Mouse (Mus musculus): Measurements from ENCODE around the gene Coa5.

Gene Coa5

DNA sequence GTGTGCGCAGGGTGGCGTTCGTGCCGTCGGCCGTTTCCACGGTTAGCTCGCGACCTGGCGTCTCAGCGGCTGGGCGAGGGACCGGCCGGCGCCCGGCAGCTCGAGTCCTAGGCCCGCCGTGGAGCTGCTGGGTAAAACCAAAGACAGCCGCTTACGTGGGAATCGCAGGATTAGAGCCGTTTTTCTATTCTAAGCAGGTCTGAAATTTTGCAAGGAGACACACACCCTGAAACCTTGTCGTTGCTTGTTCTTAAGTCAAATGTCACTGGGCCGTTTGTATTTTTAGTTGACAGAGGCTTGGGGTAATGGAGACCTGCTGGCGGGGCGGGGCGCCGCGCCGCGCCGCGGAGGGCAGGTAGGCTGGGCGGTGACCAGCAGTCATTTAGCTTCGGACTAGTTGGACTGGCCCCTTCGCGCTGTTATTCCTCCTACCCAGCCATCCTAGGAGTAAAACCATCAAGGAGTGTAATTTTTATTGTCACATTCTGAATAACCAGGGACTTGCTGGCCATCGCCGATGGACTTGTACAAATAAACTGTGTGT lies 466 bp upstream of the Coa5 start:
- DNase-seq (ENCODE audit: low spot score in 2 of 2), result no peak

DNA sequence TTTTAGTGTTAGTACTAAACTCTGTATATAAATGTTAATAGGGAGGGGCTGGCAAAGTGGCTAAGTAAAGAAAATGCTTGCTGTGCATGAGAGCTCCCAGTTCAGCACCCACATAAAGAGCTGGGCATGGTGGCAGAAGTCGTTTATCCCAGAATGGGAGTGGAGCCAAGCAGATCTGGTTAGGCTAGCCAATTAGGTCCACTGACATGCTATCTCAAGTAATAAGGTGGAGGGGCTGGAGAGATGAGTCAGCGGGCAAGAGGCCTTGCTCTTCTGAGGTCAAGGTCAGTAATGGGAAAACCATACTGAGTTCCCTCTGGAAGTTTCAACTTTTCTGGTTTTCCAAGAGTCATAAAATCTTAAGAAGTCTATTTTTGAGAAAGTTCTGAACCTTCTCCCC lies 992 bp downstream of the Coa5 start:
- no peak for DNase-seq (ENCODE audit: low spot score in 2 of 2)

DNA sequence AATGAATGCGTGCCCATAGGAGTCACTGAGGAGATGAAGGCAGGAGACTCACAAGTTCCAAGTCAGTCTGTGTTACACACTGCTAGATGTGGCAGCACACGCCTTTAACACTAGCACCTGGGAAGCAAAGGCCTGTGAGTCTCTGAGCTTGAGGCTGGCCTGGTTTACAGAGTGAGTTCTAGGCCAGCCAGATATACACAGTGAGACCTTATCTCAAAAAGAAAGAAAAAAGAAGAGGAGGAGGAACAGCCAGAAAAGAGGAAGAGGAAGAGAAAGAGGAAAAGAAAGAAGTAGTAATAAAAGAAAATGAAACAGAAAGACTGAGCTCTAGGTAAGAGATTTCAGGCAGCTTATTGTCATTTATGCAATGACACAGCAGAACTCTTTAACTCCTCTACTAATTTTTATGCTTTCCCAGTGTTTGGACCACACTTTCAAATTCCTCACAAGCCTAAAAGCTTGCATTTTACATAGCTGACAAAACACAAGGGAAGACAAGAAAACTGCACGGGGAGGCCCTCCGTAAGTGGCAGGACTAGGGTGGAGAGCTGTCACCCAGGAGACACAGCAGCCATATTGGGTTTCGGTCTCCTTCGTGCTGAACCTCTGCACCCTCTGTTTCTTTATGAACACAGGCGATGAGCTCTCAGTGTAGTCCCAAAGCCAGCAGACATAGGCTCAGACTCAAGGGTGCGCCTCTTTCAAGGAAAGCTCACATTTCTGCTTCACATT lies 2.6 kb downstream of the Coa5 start:
- DNase-seq (ENCODE audit: low spot score in 2 of 2), result no peak

DNA sequence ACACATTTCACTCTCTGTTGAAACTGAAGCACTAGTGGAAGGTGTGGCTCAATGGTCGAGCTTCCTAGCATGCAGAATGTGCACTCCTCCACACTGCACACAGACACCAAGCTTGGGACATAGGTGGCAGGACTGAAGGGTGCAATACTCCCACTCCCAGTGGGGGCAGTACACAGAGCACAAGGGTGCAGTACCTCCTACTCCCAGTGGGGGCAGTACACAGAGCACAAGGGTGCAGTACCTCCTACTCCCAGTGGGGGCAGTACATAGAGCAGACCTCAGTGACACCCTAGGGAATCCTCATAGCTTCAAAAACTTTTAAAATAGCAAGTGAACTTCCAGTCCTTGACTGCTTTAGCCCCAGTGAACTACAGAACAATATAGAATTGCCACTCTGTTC lies 10.5 kb downstream of the Coa5 start:
- DNase-seq (ENCODE audit: low spot score in 2 of 2), result peak in 1 of 2 experiments; percentile 30

DNA sequence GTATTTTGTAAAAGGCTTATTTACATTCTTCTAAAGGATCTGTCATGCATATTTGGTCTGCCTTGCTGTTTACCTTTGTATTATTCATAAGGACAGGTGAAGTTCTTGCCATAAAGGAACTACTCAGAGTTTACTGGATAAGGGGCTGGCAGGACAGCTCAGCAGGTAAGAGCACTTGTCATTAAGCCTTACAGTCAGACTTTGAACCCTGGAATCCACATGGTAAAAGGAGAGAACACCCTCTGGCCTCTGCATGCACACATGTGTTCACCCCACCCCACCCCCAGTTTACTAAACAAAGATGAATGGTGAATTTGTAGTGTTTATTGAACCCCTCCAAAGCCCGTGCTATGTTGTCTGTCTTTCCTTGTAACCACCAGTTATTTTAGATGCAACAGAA lies 14.5 kb downstream of the Coa5 start:
- DNase-seq (ENCODE audit: low spot score in 2 of 2), result no peak

DNA sequence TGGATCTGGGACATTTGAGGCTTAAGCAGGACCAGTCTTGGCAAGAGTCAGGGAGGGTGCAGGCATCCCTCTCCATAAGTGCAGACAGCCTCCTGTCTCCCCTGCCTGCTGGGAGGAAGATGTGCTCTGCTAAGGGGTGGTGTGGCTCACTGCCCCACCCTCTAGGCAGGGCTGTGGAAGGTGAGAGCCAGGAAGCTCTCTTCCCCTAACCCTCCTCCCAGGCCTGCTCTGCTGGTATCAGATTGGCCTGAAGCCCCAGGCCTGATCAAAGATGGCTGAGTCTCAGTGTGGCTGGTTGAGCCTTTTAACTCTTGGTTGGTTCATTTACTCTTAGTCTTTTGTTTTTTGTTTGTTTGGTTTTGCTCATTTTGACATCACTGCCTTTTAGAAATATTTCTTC lies 20.3 kb downstream of the Coa5 start:
- DNase-seq (ENCODE audit: low spot score in 2 of 2), result no peak

DNA sequence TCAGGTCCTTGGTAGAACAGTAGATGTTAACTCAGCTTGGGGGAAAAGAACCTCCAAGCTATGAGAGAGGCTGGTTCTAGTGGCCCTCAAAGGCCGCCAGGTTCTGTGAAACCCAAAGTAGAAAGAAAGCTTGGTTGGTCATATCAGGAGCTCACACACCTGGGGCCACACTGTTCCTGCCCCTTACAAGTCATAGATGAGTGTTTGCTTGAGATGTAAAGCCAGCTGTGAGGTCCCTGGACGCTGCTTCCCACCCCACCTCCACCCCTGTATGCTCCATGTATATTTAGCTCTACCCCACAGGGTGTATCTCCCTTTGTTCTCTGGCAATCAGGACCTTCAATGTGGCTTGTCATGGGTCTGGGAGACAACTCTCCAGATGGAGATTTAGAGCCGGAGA lies 21.2 kb downstream of the Coa5 start:
- DNase-seq (ENCODE audit: low spot score in 2 of 2), result no peak

DNA sequence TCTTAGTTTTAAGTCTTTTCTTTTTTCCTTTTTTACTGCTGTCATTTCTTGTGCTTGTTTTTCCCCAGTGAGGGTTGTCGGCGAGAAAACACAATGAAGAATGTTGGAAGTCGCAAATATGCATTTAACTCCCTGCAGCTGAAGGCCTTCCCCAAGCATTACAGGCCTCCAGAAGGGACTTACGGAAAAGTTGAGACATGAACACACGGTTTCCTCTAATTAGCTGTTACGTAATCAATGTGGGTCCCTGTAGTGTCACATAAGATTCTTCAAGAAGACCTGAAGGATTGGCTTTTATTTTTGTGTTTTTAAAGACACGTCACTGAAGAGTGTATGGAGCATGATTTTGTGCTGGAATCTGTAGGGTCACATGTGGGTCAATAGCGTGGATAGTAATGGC lies 21.8 kb downstream of the Coa5 start:
- DNase-seq (ENCODE audit: low spot score in 2 of 2), result no peak

DNA sequence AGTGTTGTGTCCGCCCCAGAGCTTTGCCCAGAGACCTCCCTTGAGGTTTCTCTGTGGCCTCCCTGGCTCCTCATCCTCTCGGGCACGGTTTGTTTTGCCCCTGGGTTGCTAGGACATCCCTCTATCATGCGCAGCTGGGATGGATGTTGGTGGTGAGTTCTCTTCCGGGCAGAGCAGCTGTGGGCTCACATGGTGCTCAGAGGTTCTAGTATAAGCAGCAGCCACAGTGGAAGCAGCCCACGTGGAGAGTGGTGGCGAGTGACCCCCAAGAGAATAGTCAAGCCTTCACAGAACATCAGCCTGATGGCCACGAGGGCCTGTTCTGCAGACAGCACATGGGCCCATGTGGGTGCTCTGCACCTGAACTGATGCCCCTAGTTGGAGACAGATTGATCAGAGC lies 22.7 kb downstream of the Coa5 start:
- DNase-seq (ENCODE audit: low spot score in 2 of 2), result no peak

DNA sequence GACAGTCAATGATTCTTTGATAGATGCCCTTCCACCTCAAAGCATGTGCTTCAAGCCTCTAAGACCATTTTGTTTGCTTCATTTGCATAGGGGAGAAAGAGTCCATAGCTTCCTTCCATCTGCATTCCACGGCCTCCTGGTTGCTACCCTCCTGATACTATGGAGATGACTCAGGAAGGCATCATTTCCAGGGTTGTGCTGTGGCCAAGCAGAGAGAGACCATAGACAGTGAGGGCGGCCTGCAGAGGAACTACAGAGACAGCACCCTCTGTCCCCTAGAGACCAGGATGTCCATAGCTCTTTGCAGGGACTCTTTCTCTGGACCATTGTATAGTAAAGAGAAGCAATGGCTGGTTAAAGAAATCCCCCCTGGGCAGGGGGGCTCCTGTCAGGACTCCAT lies 24.8 kb downstream of the Coa5 start:
- DNase-seq (ENCODE audit: low spot score in 2 of 2), result no peak

DNA sequence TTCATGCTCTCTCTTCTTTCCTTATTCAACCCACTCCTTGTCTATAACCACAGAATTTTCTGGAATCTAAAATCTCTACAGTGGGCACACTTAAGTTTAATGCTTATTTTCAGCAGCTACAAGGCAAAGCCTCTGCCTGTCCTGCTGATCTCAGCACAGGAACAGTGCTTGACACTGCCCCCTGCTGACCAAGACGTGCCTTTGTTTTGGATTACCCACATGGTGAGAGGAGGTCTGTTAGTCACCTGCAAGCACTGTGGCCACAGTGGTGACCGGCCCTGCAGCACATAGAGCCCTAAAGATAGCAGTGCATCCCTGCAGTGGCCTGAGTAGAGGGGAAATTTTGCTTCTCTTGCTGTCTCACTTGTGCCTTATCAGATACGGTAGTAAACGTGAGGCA lies 28.2 kb downstream of the Coa5 start:
- DNase-seq (ENCODE audit: low spot score in 2 of 2), result peak in 1 of 2 experiments; percentile 42

DNA sequence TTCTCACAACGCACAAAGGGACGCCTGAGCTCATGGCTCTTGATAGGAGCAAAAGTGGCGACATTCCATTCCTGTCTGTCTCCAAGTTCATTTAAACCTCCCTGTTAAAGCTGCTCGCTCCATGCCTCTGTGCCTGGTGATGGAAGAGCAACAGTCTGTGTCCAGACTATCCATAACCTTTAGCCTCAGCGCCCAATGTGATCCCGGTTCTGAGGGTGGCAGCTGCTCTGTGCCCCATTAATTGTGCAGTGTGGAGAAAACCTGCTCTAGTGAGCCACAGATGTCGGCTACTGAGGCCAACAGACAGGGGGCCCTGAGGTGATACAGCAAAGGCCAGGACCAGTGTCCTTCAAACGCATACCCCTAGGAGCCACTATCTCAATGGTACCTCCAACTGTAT lies 30.2 kb downstream of the Coa5 start:
- no peak for DNase-seq (ENCODE audit: low spot score in 2 of 2)

DNA sequence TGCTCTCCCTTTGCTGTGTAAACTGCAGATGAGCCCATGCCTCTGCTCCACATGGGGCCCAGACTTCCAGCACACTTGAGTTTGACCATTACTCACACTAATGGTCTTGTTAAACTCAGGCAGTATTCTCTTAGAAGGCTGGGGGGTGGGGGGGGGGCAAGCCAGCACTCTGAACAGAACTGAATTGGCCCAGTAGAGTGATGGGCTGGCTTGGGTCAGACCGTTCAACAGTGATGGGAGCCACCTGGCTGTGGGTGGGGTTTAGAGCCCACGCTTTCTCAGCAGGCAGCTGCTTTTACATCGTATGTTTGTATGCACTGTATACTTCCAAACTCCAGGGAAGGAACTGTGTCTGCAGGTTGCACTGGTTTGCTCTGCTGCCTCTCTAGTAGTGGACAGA lies 30.9 kb downstream of the Coa5 start:
- DNase-seq (ENCODE audit: low spot score in 2 of 2), result no peak

DNA sequence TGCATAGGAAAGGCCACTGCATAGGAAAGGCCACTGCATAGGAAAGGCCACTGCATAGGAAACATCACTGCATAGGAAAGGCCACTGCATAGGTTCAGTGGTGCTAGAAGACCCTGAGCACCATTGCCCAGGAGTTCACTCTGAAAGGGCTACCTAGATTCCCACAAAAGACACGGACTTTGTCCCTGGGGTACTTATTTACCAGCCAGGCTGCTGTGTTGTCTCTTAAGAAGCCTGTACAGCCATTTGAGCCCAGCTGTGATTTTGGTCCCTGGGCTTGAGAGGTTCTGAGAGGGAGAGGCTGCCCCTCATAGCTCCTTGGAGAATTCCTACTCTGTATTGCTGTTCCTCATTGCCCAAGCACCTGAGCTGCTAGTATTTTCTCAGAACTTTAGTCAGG lies 33.4 kb downstream of the Coa5 start:
- no peak for DNase-seq (ENCODE audit: low spot score in 2 of 2)

DNA sequence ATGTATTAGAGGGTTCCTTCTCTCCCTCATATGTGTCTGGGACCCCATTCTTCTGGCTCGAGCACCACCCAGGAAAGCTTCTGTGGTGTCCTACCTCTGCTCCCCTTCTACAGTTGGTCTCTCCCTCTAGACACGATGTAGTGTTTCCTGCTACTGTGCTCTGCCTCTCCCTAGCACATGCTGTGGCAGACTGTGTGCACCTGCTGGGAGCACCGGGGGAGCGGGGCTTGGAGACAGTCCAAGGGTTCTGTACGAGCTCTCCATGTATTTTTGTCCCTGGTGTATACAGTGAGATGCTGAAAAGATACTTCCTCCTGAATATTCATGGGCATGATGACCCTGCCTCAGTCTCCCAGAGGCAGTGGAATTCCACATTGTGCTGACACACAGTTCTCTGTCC lies 36.7 kb downstream of the Coa5 start:
- peak in 1 of 2 experiments; percentile 29 for DNase-seq (ENCODE audit: low spot score in 2 of 2)

DNA sequence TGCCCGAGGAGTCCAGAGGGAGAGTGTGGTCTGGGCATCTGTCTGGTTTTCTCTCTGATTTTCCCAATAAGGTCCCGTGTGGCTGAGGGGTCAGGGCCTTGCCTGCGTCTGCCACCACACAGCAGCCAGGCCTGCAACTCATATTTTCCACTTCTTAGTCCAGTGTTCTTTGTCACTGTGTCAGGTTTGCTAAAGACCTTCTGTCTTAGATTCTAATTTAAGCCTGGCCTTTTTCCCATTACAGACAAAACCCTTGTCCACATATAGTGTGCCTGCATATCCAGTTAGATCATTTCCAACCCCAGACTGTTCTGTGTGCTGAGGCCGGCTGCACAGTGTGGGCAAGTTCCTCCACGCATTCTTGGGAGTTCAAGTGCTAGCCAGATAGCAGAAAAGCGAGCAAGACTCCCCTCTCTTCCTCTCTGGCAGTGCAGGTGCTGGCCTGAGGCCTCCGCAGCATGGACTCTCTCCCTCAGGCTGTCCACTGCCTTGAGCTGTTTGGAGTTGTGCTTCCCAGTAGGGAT lies 43.4 kb downstream of the Coa5 start:
- no peak for DNase-seq (ENCODE audit: low spot score in 2 of 2)

DNA sequence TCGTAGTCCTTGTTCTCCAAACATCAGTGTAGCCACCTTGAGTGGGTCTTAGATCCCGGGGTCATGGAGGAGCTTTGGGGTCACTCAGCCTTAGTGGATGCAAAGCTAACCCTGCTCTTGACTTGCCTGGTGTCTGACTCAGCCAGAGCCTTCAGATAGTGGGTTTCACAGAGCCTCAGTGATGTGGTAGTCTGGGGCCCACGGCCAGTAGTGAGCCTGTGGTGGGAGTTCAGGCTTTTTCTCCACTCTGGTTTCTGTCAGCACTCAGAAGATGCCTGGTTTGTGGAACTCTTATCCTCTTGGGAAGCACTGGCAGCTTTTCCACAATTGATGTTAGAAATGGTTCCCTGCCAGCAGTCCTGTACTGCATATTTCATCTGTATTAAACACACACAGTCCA lies 45.6 kb downstream of the Coa5 start:
- no peak for DNase-seq (ENCODE audit: low spot score in 2 of 2)

DNA sequence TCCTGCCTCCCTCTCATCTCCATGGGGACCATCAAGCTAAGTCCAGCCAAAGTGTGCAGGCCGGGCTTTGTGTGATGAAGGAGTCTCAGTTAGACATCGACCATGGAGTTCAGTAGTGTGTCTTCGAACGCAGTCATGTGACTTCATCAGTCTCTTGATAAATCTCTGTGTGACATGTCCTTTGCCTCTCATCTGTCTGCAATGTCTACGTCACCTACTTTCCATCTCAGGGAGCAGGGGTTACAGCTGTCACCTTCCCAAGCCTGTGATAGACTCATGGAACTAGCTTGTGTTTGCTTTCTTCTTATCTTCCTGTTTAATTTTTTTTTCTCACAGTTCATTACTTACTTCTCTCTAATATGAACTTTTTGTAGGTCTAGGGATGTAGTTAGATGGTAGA lies 49.0 kb downstream of the Coa5 start:
- DNase-seq (ENCODE audit: low spot score in 2 of 2), result no peak

DNA sequence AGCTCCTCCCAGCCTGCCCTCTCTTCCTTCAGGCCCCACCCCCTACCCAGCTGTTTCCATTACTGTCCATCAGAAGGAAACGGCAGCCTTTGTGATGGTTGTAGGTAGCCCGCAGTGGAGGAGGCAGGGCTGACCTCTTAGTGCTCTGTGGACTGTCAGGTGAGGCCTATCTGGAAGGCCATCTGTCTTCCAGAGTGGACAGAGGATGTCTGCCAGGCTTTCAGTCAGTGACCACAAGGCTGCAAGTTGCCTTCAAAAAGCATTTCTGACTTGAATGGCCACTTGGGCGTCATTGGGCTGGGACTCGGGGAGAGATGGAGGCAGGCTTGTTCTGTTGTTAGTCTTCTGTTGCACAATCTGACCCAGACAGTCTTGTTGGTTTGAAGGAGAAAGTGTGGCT lies 50.4 kb downstream of the Coa5 start:
- DNase-seq (ENCODE audit: low spot score in 2 of 2), result no peak

DNA sequence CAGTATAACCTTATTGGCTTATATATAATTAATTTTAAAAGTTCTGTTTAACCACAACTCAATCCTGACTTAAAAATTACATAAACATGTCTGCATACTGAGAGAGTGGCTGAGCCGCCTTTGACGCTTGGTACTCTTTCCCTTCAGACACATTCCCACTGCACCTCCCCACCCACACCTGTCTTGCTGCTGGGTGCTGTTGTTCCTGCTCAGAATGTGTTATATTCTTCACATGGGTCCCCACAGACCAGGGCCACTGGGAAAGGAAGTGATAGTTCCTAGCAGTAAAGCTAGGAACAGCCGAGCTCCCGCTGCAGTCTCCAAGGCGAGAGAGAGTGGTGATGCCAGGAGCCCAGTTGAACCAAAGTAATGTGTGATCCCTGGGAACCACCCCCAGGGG lies 51.8 kb downstream of the Coa5 start:
- DNase-seq (ENCODE audit: low spot score in 2 of 2), result no peak

DNA sequence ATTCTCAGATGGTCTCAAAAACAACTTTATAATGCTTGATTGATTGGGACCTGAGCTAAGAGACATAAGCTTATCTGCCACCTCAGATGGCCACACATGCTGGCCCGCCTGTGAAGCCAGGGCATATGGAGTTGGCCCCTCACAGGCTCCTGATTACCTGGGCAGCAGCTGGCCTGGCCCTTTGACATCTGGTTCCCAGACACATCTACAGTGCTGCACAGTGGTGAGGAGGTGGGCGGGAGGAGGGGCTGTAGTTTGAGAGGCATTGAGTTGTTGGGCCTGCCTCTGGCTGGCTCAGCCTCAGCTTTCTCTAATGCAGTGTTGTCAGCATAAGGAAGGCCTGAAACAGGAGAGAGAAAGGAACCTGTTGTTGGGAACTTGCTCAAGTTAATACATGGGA lies 53.2 kb downstream of the Coa5 start:
- no peak for DNase-seq (ENCODE audit: low spot score in 2 of 2)

DNA sequence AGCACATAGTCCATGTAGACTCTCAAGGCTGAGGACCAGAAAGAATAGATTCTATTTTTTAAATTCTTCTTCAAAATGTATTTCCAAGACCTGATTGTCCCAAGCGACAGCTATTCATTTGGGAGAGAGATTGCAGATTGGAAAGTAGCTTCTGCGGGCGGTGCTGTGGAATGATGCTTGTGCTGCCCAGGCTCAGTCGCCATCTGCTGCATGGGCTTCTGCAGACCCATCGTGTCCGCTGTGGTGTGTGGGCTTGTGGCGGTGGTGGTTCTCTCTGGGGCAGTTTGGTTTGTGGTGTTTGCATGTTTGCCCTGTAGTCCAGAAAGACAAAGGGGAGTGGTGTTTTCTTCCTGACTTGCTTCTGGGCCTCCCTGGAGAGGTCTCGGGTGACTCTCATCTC lies 53.7 kb downstream of the Coa5 start:
- no peak for DNase-seq (ENCODE audit: low spot score in 2 of 2)

DNA sequence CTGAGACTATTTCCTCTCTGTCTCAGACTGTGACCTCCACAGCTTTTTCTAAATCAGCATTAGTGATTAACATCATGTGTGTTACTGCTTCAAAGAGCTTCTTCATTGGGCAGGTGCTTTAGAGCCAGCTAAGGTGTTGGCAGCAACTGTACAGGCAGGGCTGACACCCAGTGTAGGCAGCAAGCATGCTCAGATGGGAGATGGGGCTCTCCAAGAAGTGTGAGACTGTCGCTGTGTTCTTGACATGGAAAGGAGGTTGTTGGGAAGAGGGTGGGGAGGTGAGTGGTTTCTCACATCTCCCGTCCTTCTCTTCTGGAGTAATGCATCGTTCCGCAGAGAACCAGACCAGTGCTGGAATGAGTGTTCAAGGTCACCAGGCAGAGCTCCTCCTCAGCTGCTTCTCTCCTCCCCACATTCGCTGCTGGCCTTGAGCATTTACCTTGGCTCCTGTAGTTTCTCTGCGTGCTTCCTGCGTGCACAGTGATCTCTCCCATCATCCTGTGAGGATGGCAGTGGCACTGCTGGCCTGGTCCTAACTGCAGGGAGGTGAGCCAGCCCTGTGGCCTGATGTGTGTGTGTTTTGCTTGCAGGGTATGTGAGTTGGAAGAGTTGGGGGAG lies 61.0 kb downstream of the Coa5 start:
- DNase-seq (ENCODE audit: low spot score in 2 of 2), result no peak
